Mouse (Mus musculus): Measurements from ENCODE around the gene Ldha.

Gene Ldha

GRCm38 (mm10) chr7:46837073-46837472, 4.2 kb upstream of the Ldha start:
- DNase-seq (ENCODE audit: extremely low spot score, low spot score), result no peak

GRCm38 (mm10) chr7:46838104-46838671, 3.1 kb upstream of the Ldha start:
- DNase-seq (ENCODE audit: extremely low spot score, low spot score), result peak; percentile 34

GRCm38 (mm10) chr7:46838891-46839302, 2.4 kb upstream of the Ldha start:
- DNase-seq (ENCODE audit: extremely low spot score, low spot score), result no peak

- no peak for DNase-seq (ENCODE audit: extremely low spot score, low spot score)
These were observed 1.8 kb upstream of the Ldha start for GRCm38 (mm10) chr7:46839446-46839845.

DNA sequence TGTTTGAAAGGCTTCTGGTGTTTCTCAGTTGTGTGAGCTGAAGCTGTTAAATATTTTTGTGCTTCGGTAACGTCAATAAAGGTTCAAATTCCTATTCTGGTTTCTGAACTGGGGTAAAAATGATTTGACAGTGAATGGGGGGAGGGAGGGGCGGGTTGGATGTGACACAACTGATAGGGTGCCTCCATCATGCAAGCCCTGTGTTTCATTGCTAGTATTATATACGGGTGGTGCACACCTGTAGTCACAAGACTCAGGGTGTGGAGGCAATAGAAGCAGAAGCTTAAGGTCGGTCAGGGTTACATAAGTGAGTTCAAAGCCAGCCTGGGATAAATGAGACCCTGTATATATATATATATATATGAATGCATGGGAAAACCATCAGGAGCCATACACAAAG, 1.4 kb upstream of the Ldha start:
- no peak for DNase-seq (ENCODE audit: extremely low spot score, low spot score)

DNA sequence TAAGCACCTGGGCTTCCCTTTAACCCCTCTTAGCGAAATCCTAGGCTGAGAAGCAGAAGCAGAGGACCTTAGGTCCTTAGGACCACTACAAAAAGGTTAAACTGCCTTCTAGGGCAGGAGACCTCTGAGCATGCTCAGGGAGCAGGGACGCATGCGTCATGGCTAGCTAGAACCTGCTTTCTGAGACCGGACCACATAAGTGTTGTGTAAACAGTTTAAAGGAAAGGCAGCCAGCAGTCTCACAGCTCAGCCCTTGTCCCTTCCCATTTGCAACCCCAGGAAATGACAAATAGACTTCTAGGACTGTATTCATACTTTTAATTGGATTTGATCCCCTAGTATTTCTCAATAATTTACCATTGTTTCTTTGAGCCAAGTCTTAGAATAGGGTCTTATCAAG, 949 bp upstream of the Ldha start:
- no peak for DNase-seq (ENCODE audit: extremely low spot score, low spot score)

DNA sequence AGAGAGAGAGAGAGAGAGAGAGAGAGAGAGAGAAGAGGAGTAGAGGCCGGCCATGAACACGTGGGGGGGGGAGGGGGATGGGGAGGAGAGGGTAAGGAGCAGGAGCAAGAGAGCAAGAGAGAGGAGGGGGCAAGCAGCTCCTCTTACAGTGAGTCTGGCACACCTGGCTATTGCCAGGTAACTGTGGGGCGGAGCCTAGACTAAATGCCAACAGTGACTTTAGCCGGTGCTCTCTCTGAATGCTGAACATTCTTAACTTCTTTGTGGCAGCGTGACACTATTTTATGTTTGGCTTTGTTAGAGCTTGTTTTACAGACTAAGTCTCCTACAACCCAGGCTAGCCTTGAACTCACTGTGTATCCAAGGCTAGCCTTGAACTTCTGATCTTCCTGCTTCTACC, 1.0 kb downstream of the Ldha start:
- DNase-seq (ENCODE audit: extremely low spot score, low spot score), result no peak

- no peak for DNase-seq (ENCODE audit: extremely low spot score, low spot score)
These were observed 2.3 kb downstream of the Ldha start for GRCm38 (mm10) chr7:46843576-46843975.

DNA sequence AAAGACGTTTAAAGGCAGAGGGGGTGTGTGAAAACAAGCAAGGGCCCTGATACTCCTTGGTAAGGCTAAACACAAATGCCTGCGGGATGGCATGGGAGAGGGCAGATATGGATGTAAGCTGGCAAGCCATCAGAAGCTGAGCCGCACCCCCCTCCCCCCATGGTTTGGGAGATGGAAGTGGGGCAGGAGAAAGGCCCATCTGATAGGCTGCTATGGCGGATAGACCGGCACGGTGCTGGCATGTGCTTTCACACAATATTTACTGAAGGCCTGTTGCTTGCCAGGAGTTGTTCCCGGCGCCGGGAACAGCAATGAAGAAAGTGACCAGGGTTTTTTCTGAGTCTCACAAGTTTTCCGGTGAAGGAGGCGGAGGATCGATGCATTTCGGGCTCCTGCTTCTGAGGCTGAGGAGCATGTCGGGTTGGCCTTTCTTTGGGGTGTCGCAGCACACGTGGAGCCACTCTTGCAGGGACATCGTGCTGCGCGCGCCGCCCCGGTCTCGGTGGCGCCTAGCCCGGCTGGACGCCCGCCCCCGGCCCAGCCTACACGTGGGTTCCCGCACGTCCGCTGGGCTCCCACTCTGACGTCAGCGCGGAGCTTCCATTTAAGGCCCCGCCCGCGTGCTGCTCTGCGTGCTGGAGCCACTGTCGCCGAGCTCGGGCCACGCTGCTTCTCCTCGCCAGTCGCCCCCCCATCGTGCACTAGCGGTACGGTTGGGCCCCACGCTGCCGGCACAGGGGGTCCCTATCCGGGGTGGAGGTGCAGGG, 4.1 kb downstream of the Ldha start:
- DNase-seq (ENCODE audit: extremely low spot score, low spot score), result peak; percentile 94

DNA sequence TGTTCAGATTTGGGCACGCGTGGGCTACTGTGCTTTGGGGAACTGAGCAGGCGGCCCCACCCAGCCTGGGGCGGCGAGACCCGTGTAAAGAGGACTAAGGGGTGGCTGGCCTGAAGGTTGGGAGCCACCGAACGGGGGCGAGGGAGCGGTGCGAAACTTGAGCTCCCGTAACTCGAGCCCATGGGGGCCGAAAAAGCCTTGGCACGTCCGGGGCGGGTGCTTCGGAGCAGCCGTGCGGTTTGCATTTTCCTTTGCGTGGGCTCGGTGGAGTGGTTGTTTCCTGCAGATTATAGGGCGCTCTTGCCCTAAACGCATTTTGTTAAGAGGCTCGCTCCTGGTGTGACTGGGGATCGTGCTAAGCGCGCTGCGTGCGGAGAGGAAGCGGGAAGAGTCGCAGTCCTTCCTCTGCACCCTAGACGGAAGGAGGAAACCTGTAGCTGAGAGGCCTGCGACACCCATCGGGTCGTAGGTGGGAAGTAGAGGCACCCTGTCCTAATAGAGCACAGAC, 4.8 kb downstream of the Ldha start:
- DNase-seq (ENCODE audit: extremely low spot score, low spot score), result no peak

- DNase-seq (ENCODE audit: extremely low spot score, low spot score), result peak; percentile 75
These were observed 5.4 kb downstream of the Ldha start for GRCm38 (mm10) chr7:46846486-46847244.

DNA sequence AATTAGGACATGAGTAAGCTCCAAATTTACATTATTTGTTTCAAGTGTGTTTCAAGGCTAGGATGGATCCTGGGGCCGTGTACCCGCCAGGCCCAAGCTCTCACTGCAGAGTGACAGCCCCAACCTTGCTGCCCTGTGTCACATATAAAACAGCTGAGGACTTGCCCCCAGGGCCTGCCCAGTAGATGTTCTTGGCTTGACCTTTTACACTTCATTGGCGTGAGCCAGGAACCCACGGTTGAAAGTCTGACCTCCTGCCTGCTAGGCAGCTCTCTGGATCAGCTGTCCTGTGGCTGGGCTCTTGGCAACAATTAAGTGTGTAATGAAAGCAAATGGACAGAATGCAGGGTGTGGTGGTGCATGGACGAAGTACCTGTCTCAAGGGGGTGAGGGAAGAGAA, 8.0 kb downstream of the Ldha start:
- DNase-seq (ENCODE audit: extremely low spot score, low spot score), result no peak

DNA sequence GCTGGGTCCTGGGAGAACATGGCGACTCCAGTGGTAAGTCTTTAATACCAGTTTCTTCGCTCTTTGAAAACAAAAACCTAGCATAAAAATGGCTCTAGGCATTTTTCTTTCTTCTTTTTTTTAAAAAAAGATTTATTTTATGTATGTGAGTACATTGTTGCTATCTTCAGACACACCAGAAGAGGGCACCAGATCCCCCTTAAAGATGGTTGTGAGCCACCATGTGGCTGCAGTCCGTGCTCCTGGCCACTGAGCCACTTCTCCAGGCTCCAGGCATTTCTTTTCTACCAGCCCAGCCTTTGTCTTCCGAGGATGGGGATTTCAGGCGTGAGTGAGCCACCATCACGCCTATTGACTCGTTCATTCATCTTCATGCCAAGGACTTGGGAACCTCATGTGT, 9.8 kb downstream of the Ldha start:
- no peak for DNase-seq (ENCODE audit: extremely low spot score, low spot score)

DNA sequence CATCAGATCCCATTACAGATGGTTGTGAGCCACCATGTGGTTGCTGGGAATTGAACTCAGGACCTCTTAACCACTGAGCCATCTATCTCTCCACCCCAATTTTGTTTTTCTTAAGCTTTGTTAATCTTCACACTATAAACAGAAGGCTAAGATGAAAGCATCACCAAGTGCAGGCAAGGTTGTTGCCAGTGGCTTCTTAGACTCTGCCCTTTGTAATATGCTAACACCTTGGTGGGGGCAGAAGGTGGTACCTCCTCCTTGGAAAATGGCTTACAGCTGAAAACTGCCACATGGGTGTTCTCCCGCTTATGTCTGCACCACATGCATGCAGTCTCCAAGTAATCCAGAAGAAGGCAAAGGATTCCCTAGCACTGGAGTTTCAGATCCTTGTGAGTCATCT, 11.4 kb downstream of the Ldha start:
- DNase-seq (ENCODE audit: extremely low spot score, low spot score), result no peak

- no peak for DNase-seq (ENCODE audit: extremely low spot score, low spot score)
These were observed 12.1 kb downstream of the Ldha start for GRCm38 (mm10) chr7:46853365-46853764.

- DNase-seq (ENCODE audit: extremely low spot score, low spot score), result no peak
These were observed 14.7 kb downstream of the Ldha start for GRCm38 (mm10) chr7:46855866-46856560.

DNA sequence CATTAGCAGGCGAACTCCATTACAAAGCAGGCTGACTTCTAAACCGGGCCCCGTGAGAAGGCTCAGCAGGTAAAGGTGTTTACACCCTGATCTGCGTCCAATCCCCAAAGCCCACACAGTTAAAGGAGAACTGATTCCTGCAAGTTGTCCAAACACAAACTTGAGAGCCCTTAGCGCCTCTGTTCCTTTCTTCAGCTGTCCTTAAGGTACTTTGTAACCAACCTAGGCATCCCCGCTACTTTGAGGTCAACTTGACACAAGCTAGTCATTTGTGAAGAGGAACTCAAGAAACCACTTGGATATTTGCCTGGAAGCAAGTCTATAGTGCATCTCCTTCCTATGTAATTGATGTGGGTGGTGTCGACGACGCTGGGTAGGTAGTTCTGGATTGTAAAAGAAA, 16.2 kb downstream of the Ldha start:
- no peak for DNase-seq (ENCODE audit: extremely low spot score, low spot score)

DNA sequence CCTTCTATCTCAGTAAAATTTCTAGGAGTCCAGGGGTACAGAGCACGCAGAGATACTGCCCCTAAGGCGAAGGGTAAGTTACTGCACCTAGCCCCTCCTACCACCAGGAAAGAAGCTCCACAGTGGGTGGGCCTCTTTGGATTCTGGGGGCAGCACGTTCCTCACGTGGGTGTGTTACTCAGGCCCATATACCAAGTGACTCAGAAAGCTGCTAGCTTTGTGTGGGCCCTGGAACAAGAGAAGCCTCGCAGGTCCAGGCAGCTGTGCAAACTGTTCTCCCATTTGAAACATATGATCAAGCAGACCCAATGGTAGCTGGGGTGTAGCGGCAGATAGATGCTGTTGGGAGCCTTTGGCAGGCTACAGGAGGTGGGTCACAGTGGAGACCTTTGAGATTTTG, 17.8 kb downstream of the Ldha start:
- no peak for DNase-seq (ENCODE audit: extremely low spot score, low spot score)

- DNase-seq (ENCODE audit: extremely low spot score, low spot score), result no peak
These were observed 19.7 kb downstream of the Ldha start, which contains the start of gene Ldhc for GRCm38 (mm10) chr7:46860996-46861395. Gene Ldhc (plus strand): TSS chr7:46861203.

- no peak for DNase-seq (ENCODE audit: extremely low spot score, low spot score)
These were observed 30.7 kb downstream of the Ldha start for GRCm38 (mm10) chr7:46871988-46872387.

DNA sequence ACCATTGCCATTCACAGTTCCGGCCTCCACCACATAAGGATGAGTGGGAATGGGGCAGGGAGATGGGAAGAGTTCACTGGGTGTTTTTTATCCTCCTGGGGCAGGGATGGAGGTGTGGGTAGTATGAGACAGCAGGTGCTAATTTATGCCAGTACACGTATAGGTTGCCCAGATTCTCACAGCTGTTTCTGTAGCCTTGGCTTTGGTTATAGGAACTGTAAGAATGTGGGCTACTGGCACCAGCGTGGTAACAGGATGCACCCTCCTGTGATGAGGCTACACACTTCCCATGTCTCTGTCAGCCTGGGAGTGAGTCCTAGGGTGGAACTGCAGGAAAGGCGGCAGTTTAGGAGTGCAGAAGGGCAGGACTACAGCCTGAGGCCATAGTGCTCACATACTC, 35.6 kb downstream of the Ldha start:
- DNase-seq (ENCODE audit: extremely low spot score, low spot score), result no peak

DNA sequence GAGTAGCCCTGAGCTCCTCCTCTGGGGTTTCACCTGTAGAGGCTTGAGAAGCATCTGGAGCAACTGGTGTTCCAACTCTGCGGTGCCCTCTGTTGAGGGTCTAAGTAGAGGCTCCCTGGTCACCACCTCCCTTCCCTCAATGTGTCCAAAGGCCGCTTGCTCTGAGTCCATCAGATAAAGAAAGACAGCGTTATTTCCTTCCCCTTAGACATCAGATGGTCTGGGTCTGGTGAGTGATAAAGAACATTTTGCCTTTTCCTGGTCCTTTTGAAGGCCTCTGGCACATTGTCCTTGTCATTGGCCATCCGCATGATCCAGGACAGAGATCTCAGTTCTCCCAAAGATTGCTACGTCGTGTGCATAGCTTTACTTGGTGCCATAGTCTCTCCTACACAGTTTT, 36.0 kb downstream of the Ldha start:
- no peak for DNase-seq (ENCODE audit: extremely low spot score, low spot score)
